Mouse (Mus musculus): ENCODE measurements around the gene Bid.
"Not testable (repeated sequence)": the region's sequence is repeated elsewhere in the genome, so short reads cannot be mapped to it uniquely, and the experiment has no call there.

The Bid gene

DNA sequence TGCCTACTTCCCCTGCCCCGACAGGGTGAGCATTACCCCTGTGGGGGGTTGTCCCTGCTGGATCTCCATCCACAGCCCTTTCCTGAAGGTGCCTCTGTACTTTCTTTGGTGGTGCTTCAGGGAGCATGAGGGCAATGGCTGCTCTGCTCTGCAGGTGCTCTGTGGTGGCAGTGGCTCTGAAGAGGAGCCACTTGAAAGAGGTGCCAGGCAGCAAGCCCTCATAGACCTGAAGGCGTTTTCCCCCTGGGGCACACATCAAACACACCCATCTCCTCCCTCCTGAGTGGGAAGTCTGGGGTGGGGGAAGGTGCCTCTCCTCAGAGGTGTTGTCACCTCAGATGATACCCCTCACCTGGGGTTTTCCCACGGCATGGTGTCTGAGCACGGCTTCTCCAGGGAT lies 17.5 kb upstream of the Bid start:
- DNase-seq (ENCODE audit: low spot score): no peak

DNA sequence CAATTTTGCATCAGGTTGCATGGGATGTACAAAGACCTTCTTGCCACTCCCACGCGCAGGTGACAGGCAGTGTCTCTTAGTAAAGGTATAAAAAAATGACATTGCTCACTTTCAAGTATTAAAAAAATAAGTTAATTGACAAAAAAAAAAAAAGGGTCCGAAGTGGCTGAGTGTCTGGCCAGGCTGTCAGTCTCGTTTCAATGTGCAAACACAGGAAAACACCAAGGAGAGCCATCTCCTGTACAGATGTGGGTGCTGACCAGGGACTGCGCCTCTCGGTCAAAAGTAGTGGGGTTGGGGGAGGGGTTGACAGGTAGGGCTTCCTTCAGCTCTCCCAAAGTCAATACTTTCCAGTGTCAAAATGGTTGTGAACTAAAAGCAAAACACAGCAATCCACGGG lies 17.0 kb upstream of the Bid start:
- no peak for DNase-seq (ENCODE audit: low spot score)

DNA sequence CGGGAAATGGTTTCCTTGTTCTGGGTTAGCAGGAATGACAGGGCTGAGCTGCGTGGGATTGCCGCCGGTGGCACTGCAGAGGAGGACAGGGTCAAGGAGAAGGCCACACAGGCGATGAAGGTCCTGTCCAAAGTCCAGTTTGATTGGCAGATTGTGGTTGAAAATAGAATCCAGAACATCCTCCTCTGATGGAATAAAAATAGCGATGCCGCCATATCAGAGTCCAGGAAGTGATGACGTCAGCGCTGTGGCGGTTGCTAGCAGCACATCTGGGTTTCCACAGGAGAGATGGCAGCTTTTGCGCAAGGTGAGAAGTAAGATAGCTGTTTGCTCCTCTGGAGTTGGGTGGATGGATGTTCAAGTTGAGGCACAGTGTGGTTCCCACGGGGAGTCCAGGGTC lies 15.9 kb upstream of the Bid start:
- no peak for DNase-seq (ENCODE audit: low spot score)

DNA sequence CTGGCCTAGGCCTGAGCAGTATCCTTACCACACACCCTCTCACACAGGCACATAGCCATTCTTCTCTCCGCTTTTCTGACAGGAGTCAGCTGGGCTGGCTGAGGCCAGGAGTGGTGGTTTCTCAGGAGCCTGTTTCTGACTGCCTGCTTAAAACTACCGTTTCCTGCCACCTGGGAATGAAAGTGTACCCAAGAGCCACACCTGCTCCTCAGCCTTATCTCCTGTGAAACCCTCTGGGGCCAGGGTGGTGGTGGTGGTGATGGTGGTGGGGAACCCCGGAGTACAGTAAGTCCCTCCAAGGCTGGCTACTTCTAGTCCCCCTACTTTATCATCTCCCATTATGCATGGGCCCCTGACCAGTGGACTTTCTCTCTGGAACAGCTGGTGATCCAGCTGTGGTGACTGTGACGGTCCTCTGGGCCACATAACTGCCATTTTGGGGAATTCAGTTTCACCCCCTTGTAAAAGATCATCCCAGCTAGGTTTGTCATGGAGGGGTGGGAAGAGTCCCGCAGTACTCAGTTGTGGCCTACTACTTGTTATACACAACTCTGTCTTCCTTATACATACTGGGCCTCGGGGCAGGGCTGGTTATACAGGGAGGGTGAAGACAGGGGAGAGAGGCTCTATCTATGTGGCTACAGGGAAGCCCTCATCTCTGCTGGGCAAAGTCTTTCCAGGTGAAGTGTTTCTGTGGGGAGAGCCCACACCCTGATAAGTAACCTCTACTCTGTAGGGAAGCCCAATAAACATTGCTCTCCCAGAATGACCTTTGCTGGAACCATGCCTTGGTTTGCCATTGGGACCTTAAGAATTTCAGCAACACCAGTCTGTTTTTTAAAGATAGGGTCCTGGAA lies 14.0 kb upstream of the Bid start:
- DNase-seq (ENCODE audit: low spot score): no peak

DNA sequence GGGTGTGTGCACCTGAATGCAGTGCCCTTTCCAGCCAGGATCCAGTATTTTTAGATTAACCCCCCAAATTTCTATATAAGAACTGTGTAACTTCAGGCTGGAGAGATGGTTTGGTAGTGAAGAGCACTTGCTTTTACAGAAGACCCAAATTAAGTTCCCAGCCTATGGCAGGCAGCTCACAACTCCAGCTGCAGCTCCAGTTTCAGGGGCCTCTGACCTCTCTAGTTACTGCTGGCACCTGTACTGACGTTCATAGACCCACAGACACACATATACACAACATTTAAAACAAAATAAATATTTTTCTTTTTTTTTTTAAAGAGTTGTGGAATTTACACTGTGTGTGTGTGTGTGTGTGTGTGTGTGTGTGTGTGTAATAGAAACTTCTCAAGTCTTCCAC lies 12.8 kb upstream of the Bid start:
- DNase-seq (ENCODE audit: low spot score): no peak

DNA sequence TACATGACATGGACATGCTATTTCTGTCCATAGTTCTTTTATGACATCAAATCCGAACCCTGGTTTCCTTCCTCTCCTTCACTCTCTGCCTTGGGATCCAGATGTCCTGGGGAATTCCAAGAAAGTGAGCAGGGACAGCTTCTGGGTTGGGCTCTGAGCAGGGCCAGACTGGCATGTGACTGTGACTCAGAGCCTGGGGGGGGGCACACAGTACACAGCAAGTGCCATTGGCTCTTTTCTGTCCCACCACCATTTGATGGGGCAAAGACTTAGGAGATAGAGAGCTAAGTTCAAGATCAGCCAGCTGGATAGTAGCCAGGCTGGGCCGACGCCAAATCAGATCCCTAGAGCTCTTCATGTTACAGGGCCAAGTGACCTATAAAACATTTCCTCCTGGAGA lies 11.1 kb upstream of the Bid start:
- peak; percentile 69 for DNase-seq (ENCODE audit: low spot score)

DNA sequence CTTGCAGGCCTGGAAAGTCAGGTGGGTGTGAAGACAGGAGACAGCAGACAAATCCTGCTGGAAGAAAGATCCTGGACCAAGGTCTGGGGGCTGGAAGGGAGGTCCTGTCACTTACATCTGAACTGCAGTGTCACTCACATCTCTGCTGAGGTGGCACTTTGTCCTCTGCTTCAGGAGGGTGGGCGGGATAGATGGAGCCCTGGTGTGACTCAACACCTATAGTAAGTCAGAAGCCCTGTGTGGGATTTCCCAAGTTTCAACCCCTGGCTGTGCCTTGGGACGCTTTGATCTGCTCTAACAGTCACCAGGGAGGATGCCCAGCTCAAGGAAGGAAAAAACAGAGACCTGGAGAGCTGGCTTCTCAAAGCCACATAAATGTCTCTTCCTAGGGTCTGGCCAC lies 10.2 kb upstream of the Bid start:
- no peak for DNase-seq (ENCODE audit: low spot score)

DNA sequence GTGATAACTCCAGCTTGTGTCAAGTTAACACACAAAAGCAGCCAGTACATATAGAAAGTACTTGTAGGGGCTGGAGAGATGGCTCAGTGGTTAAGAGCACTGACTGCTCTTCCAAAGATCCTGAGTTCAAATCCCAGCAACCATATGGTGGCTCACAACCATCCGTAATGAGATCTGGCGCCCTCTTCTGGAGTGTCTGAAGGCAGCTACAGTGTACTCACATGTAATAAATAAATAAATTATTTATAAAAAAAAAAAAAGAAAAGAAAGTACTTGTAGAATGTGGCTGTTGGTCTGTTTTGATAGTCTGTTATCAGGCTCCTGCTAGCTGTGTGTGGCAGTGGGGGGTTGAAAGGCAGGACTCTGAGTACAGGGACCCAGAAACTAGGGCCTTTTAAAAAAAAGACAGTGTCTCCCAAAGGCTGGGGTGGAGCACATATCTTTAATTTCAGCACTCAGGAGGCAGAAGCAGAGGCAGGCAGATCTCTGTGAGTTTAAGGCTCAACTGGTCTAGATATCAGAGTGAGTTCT lies 8.2 kb upstream of the Bid start:
- not testable (repeated sequence) for DNase-seq (ENCODE audit: low spot score)

DNA sequence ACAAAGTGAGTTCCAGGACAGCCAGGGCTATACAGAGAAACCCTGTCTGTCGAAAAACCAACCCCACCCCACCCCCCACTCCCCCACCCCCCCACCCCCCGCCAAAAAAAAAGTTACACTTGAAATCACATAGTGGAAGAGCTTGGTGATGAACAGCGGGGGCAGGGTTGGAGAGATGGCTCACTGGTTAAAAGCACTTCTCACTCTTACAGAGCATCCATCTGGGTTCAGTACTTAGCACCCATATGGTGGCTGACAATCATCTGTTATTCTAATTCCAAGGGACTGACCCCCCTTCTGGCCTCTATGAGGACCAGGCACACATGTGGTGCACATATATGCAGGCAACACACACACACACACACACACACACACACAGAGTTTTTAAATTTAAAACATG lies 1.3 kb upstream of the Bid start:
- DNase-seq (ENCODE audit: low spot score): no peak

DNA sequence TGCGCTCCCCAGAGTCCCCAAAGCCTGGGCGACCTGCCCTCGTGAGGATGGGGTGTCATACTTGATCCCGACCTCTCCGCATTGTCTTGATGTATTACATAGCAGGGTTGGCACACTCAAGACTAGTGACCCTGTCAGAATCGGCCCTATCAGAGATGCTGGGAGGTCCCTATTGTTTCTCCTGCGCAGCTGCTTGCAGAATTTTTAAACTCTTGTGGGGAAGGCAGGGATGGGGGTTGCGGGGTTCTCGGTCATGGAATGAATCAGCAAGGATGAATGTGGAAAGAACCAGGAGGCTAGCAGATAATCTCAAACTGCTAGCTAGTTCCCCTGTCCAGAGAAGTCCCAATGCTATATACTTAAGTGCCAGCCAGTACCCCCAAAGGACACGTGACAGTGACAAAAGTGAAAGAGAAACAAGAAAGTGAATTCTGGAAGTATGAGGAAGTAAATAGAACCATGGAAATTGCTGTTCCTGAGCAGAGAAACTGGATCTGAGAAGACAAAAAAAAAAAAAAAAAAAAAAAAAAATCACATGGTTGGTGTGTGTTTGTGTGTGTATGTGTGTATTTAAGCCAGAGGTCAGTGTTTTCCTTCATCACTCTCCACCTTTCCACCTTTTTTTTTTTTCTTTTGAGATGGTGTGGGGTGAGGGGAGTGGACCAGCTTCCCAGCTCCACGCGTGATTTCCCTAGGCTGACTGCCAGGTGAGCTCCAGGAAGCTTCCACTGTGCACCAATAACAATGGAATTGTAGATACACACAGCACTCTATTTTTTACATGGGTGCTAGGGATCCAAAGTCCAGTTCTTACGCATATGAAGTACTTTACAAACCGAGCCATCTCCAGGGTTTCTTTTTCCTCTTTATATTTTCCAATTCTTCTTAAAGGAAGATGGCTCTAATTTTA lies 574 bp upstream of the Bid start:
- DNase-seq (ENCODE audit: low spot score): not testable (repeated sequence)

DNA sequence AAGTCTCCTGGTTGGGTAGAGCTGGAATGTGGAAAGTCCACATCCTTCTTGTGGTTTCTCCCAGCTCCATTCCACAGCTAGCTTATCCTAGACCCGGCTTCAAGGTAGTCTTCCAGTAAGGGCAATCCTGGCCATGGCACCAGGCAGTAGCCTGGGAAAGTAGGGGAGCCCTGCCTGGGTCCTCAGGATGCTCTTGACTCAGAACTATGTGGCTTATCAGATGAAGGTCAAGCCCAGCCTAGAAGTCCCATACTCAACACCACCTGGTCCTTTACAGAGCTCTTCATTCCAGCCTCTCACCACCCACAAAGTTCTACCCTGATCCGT lies 1.0 kb downstream of the Bid start:
- no peak for DNase-seq (ENCODE audit: low spot score)

DNA sequence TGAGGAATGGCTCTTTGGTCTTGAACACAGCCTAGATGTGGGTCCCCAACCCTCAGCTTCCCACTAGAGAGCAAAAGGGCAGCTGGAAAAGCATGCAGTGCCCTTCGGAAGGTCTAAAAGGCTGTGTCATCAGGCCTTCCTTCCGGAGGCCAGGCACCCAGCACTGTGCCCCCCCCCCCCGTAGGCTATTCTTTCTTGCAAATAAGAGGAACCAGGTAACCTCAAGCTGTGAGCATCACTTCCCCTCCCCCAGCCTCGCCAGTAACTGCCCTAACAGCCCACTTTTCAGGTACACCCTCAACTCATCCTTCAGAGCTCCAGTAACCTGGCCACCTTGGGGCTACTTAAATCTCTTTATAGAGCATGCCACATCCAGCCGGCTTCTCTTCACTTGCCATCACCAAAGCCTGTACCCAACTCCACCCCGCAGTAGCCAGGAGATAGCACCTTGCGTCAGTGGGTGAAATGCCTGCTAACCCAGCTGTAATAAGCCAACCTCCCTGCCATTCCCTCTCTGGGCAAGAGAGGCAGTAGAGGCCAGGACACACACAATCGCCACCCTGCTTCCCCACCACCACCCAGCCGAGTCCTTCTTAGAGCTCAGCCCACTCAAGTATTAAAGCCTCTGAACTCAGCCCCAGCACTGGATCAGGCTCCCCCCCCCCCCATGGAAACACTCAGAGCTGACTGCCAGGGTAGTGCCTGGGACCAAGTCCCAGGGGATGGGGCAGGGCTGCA lies 1.6 kb downstream of the Bid start:
- no peak for DNase-seq (ENCODE audit: low spot score)

DNA sequence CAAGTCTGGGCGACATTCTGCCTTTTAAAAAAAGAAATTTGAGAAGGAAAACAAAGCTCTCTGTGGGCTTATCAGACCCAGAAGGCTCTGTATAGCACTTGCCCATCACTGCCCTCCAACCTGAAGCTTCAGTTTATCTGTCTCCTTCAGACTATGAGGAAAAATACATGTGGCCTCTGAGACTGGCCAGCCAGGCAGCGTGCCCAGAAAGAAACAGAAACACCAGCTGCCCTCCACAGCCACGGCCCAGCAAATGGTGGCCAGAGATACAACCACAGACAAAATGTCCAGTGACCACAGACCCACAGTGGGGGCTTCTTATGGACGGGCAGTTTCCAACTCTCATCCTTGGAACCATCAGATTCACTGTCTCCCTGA lies 2.1 kb downstream of the Bid start:
- no peak for DNase-seq (ENCODE audit: low spot score)

DNA sequence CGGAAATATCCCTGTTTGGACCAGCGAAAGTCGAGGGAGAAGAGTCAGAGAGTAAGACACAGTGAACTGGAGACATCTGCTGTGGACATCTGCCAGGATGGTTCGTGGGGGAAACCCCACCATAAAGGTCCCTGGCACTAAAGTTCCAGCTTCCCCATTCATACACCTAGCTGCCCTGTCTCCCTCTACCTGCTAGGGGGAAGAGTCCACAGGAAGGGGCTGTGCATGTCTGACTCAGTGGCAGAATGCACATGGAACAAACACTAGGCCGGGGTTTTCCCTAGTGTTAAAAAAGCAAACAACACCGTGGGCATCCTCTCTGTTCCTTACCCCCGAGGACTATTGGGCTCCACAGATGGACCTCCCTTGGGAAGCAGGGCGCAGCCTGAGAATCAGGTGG lies 2.9 kb downstream of the Bid start:
- no peak for DNase-seq (ENCODE audit: low spot score)

DNA sequence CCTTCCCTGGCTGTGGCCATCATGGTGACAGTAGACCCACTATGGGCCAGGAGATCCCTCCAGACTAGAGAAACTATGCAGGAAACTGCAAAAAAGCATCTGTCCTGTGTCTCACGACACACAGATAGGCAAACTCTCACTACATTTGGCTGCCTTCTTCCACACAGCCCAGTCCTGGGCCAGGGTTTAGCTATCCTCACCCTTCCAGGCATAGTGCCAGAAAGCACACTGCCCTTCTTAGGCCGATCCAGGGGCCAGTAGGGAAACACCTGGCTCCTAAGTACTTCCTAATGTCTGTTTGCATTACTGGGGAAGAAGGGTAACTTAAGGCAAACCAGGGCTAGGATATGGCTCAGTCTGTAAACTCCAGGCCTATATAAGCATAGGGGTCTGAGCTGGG lies 3.7 kb downstream of the Bid start:
- no peak for DNase-seq (ENCODE audit: low spot score)

DNA sequence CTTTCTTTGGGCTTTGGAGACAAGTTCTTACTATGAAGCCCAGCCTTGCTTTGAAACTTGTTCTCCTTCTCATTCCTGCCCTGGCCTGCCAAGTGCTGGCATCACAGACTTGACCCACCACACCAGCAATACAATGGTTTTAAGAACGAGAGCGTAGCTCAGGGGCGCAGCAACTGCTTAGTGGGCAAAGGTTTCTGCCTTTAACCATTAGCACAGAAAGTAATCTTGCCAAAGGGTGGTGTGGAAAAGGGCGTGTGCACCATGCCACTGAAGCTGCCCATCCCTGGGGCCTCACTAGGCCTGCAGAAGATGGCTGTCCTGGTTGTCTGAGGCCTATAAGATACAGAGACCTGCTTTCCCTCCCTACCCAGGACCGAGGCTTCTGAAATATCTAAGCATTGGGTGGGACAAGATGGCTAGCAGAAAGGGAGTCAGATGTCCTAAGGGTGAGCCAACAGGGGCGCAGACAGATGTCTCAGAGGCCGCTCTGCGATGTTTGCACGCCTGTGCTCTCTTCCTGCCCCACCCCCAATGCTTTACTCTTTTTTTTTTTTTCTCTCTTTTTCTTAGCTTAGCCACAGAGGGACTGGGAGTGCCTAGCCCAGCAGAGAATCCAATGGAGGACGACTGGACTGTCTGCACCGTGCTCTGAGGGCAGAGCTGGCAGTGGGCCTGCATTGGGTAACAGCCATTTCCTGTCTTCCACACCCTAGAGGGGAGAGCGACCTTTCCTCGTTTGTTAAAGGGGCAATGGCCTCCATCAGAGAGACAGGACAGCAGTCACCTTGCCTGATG lies 5.2 kb downstream of the Bid start:
- DNase-seq (ENCODE audit: low spot score): no peak

DNA sequence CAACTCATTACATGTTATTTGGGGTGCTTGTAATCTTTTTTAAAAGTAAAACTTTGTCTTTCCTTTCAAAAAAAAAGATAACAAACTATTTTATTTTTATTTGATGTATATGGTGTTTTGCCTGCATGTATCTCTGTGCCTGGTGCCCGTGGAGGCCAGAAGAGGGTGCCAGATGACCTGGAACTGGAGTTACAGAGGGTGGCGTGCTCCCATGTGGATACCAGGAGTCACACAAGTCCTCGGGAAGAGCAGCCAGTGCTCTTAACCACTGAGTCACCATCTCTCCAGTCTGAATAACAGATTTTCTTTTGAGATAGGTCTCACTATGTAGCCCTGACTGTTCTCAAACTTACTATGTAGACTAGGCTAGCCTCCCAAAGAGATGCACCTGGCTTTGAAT lies 7.2 kb downstream of the Bid start:
- no peak for DNase-seq (ENCODE audit: low spot score)

DNA sequence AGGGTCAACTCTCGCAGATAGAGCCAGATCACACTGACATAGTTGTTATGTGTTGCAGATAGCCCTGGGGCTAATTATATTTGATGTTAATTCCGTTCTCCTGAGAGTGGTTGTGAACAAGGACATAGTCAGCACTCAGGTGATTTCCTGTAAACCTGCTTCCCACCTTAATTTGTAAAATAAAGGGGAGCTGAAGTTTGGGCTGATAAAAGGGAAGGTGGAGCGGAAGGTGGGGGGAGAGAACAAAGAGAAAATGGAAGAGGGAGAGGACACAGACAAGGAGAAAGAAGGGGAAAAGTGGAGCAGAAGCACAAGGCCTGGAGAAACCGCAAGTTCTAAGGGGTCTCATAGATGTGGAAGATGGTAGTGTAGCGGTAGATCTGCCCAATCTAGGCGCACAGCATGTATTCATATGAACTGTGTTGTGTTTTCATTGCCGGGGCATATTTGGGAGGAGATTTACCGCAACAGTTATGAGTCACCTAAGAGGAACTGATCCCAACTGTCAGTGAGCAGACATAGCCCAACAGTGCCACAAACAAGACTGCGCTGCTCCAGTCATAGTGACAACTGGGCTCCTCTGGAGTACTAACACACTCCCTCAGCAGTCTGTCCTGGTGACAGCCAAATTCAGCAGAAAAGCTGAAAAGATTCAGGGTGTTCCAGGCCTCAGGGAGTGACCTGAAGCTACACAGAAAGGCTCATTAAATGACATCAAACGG lies 8.6 kb downstream of the Bid start:
- DNase-seq (ENCODE audit: low spot score): not testable (repeated sequence)

DNA sequence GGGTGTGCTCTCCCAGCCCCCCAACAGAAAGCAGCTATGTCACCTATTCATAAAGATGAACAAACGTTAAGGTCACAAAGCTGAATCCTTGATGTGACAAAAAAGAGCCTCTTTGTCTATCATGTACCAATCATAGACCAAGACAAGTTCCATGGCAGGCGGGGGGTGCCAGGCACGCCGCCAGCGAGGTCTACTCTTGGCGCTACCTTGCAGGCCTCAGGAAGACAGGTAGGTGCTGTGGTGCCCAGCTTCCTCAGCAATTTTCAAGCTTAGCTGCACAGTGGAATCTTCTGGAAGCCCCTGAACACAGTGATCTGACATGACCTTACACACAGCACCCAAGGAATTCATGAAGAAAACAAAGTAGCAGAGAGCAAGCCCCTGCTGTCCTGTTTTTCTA lies 10.1 kb downstream of the Bid start:
- DNase-seq (ENCODE audit: low spot score): no peak

DNA sequence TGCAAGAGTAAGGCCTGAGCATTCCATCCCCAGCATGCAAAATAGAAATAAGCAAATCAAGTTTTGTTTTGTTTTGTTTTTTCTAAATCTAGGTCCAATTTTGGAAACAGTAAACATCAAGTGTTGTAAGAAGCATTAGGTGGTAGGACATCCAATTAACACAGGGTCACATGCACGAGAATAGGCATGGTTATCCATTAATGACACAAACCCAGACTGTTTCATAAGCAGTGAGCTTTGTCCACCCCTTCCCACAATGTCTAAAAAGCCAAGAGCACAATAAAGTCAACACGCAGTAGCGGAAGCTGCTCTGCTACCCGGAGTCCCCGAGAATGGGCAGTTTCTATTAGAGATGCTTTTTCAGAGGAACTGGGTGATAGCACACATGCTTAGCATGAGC lies 11.5 kb downstream of the Bid start:
- no peak for DNase-seq (ENCODE audit: low spot score)

DNA sequence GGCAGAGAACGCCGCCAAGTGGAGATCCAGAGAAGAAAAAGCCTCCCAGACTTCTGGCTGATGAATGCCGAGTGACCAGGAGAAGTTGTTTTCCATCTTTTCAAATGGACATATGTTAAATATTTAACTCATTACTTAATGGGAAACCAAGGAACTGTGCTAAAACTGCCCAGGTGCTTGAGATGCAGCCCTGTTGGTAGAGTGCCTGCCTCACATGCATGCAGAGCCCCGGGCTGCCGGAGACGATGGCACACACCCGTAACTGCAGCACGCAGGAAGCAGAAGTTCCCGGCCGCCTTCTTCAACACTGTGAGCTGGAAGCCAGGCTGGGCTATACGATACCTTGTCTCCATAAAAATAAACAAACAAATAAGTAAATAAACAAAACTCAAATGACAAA lies 12.7 kb downstream of the Bid start:
- no peak for DNase-seq (ENCODE audit: low spot score)

Data from urinary bladder, postnatal 14 days (tissue).